Mouse (Mus musculus): ENCODE measurements around the gene Tspan4.

DNA sequence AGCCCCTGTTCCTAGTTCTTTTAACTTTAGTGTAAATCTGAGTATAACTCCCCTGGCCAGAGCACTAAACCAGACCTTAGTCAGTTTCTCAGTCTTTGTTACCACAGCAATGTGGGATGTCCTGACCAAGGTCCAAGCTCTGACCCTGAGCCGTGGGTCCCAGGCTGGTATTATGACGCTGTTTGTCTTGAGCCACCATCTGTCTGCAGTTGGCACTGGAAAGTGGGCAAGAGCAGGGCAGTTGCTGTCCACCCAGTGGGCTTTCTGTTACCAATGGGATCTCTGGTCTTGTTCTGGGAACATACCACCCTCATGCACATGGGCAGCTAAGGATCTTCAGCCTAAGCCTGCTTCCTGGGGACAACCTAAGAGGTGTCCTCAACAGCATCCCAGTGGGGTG is 67.5 kb downstream of the Tspan4 start:
- TF ChIP-seq POLR2A (IDR thresholded peaks at IDR 0.05; ENCODE audit: borderline replicate concordance, control insufficient read depth, low read depth, low read length) (no peak), CTCF (IDR thresholded peaks at IDR 0.05; ENCODE audit: control insufficient read depth, insufficient read depth, low read length) (no peak)
